ENCODE assay signal across 15 mouse cellular contexts in the genomic region with DNA sequence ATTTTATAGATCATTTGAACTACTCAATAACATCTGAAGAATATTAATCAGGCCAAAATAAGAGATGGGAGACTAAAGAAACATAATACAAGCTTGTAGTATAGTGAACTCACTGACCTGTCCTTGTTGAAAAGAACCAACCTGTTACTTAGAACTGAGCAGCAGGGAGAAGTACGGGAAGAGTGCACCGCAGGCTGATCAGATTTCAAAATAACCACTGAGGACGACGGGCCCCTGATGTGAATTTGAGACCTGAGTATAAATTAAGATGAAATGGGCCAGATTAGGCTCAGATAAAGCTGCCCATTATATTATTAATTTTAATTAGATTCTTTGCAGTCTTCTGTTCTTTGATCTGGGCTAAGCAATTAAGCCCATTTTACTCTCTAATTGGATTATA.
"Had no signal": no experiment of that assay in that cellular context is flagged by ENCODE, and none has a peak within 500 bp of the region (broad histone marks: within the 10 kb centered on the region; RNA-seq: fewer than 3 reads in every experiment).

No protein-coding gene starts in this region.

- H3K36me3 ChIP-seq: neural tube, embryonic 15.5 days; stomach, embryonic 15.5 days had no signal

- H3K4me2 ChIP-seq: neural tube, embryonic 15.5 days; stomach, embryonic 15.5 days had no signal

- H3K27me3 ChIP-seq: neural tube, embryonic 15.5 days; stomach, embryonic 15.5 days had no signal

- H3K9ac ChIP-seq: neural tube, embryonic 15.5 days; stomach, embryonic 15.5 days had no signal

- H3K27ac ChIP-seq: neural tube, embryonic 15.5 days; stomach, embryonic 15.5 days; stomach, postnatal 0 days had no signal

- DNase-seq: retina, postnatal 1 day; right cerebral cortex, adult 18-20 months; right cerebral cortex, postnatal 14 days; right cerebral cortex, postnatal 25 days; right cerebral cortex, postnatal 4 days; spleen, adult 18-20 months; thymus, adult 18-20 months; thymus, adult 2 months; thymus, postnatal 14 days; thymus, postnatal 25 days; thymus, postnatal 36 days; thymus, postnatal 4 days had no signal

- H3K4me1 ChIP-seq: neural tube, embryonic 15.5 days; stomach, embryonic 15.5 days had no signal

- H3K9me3 ChIP-seq: neural tube, embryonic 15.5 days; stomach, embryonic 15.5 days had no signal

- H3K4me3 ChIP-seq: neural tube, embryonic 15.5 days; stomach, embryonic 15.5 days had no signal
